Mouse (Mus musculus) layer of hippocampus, adult 9-10 months (tissue): ENCODE measurements at regions not wholly inside any gene's neighbourhood (a gene's known extent, or its start where the extent isn't known, plus 50 kb on each side); places are given as distances from the start of the nearest gene placed in this dataset.

ENCODE experiments used
- DNase-seq: peaks from one replicate; pipeline ENCODE4 v3.0.0; 2022; ENCODE audit warnings: low spot score

DNA sequence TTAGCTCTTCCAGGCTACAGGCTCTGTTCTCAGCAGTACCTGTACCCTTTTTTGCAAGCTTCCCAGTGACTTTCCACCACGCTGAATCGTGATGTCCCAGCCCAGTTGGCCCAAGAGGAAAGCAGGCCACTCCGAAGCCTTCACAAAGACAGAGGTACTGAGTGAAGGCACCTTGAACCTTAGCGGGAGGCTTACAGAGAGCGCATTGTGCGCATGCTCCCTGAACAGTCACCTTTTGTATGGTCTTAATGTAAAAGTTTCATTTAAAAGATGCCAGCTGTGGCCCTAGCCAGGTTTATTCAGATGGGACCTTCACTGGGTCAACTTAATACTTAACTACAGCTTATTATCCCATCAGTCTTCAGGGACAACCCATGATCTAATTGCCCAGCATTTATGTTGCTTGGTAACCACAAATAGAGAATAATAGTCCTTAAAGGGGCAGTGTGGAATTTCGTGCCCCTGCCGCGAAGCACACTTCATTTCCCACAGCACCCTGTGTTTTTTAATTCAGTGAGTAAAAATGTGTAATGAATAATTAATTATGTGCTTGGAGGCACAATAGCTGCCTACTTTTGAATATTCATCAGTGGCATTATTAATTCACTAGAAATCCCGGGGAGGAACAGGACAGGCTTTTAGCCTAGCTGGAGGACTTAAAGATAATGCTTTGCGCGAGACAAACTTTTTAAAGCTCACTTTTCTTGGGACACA lies 111.3 kb upstream of the Vrk1 start:
- no peak for DNase-seq

DNA sequence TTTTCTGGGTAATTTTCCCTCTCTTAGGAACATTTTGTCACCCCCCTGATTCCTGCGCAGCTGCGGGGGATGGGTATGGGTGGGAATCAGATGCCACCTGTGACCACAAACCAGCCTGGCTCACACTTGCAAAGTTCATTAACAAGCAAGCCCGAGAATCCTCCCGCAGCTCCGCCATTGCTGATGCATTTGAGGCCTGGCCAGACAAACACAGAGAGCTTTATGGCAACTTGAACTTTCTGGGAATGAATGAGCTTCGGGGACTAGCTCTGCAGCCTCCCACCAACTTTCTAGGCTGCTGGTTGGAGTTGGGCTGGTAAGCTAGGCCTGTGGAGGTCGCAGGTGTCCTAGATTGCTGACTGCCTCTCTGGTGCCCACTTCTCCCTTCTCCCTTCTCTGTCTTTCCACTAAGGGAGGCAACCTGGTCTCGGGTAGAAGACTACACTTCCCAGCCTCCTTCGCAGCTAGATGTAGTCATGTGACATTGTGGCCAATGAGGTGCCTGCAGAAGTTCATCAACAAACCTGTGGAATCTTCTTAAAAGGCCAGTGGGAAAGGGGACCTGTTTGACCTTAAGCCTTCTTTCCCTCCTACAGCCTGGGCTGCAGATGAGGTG lies 110.6 kb upstream of the Vrk1 start:
- DNase-seq: no peak

DNA sequence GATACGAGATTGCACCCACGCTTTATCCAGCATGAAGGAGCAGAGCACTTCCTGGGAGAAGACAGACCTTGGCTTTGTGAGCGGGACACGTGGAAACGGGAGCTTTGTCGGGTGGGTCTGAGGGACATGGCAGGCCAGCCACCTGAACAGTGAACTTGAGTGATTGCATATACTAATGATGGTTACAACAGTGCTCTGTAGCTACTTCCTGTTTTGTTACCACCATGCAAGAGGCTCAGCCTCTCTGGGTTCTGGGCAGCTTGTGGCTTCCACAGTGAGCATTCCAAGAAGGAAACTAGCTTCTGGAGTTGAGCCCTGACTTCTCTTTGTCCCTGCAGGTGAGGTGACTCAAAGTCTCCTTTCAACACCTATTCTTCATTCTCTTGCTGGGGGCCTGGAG lies 109.5 kb upstream of the Vrk1 start:
- no peak for DNase-seq

DNA sequence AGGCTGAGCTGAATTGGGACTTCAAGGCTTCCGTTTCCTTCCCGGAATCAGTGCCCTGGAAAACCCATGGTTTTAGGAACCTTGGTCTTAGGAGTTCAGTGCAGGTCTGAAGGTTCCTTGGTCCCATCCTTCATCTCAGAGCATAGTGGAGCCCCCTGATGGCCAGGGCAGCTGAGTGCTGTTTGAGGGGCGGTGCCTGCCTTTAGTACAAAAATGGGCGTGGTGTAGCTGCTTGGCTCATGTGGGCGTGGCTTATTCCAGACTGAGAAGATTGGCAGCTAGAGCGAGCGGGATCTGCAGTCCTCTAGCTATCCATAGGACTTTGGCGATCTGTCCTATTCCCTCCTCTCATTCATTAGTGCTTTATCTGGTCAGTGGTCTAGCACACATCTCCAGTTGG lies 107.0 kb upstream of the Vrk1 start:
- no peak for DNase-seq

DNA sequence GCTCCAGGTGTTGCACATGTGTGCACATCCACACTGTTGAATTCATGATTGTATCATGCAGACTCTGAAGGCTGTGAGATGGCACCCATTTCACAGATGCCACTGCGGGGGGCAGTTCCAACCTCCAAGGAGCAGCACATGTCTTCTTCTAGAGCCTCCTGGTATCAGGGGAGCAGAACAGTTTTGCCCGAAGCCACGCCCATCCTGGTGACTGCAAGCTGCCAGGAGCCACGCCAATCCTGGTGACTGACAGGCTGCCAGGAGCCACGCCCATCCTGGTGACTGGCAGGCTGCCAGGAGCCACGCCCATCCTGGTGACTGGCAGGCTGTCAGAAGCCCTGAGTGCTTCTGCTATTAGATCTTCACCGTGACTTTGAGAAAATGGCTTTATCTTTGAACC lies 103.4 kb upstream of the Vrk1 start:
- no peak for DNase-seq

DNA sequence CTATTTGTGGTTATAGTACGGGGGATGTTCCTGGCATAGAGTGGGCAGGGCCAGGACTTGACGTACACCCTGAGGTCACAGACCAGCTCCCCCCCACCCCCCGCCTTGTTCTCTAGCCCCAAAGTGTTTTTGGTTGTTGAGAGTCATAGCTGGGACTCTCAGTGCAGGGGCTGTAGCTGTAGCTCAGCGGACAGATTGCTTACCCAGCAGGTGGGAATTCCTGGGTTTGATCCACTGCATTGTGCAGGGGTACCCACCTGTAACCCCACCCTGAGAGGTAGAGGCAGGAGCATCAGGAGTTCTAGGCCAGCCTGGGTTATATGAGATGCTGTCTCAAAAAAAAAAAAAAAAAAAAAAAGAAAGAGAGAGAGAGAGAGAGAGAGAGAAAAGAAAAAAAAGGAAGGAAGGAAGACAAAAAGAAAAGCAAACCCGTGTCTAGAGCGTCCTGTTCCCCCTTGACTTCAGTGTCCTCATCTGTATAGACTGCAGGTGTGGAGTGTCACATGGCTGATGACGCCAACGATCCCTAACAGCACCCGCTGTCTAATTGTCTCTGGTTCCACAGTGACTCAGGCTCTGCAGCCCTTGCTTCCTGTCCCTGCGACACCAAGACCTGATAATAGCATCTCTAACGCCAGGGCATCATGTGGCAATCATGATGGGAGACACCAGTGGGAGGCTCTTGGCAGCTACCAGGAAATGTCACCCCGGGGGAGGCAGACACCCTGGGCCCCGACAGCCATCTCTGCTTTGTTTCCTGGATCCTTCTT lies 102.0 kb upstream of the Vrk1 start:
- no peak for DNase-seq

DNA sequence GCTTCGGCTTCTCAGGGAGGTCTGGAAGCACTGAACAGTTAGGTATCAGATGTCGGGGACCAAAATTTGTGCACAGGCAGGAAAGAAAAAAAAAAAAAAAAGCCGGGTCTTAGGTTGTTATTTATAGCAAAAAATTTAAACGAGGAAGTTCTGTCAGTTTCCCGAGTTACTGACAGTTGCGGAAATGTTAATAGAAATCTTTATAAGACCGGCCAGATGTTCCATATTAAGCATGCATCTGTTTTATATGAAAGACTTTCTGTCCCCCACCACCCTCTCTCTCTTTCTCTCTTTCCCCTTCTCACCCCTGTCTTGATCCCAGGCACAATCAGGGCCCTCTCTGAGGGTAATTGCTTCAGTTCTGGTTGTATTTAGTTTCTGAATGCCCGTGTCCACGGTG lies 98.5 kb upstream of the Vrk1 start:
- no peak for DNase-seq

DNA sequence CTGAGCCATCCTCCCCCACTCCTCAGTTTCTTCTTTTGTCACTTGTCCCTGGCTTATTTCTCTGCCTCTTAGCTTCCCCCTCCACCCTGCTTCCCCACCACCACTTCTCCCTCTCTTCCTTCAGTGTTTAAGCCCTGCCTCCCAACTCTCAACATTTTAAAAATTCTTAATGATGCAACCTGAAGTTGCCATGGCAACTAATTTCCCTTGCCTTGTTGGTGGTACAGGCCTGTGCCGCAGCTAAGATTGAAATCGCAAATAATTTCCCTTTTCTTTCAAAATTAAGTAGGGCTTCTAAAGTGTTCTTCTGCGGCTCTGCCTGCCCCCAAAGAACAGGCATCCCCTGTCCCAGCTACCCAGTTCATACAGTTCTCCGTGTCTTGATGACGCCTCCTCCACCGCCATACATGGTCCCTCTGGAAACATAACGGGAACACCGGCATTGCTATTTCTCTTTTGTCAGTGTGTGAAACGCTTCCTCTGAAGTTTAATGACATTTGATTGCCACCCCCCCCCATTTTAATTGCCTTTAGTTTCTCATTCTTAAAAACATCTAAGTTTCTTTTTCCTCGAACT lies 92.6 kb upstream of the Vrk1 start:
- peak; percentile 15 for DNase-seq

DNA sequence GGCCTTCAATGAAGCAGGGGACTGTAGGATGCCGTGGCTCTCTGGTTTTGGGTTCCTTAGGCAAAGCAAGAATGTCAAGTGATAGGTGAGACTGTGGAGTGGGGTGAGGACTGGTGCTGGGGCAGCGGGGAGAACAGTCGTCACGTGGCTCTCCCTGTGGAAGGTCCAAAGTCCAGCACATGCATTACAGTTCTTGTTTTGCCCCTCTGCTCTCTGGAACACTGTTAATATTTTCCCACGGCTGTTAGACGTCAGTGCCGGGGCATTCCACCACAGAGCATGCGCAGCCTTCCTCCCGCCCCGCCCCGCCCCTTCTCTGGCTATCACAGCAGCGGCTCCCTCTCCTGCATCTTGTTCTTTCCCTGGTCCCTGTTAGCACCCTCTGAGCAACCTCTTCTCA lies 91.3 kb upstream of the Vrk1 start:
- DNase-seq: no peak

DNA sequence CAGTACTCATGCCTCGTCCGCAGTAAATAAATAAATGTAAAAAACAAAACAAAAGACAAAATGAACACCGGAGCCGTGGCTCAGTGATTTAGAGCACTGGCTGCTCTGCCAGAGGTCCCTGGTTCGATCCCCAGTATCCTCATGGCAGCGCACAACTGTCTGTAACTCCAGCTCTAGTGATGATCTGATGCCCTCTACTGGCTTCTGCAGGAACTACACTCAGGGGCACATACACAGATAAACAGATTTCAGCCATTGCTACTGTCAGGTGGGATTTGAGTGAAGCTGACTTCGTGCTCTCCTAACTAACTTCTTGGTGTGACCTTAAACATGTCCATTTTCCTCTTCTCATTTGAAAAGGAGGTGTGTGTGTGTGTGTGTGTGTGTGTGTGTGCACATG lies 82.8 kb upstream of the Vrk1 start:
- DNase-seq: no peak

DNA sequence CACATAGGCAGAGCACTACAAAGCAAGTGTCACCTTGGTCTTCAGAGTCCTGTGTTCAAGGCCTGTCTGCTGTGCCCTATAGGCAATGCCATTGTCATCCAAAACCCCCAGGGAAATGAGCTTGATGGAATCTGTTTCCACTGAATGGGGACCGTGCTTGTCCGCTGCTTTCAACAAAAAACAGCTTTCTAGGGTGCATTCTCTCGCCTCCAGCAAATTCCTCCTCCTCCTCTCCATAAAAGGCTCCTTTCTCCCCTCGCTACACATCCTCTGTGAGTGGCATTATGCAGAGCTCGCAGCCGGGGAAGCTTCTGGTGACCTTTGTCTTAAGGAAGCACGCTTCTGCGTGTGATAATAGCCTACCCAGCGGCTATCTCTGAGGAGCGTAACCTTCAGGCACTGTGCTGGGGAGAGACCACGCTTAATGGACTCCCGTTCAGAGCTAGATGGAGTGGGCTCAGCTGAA lies 80.5 kb upstream of the Vrk1 start:
- no peak for DNase-seq

DNA sequence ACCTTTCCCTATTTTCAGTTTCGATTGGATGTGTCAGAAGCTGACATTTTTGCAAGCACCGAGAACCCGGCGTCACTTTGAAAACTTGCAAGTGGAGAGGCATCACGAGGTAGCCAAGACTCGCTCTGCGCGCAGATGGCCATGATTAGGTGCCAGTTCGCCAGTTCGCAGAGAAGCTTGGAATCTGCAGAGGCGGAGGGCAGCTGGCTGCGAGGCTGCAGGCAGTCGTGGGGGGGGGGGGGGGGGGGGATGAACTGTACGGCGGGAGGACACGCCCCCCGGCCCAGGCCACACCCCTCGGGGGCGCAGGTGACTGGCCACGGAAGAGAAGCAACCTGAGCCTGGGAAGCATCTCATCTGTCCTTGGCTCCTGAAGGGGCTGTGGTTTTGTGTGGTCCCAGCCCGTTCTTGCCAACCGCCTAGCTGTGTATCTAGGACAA lies 74.6 kb upstream of the Vrk1 start:
- no peak for DNase-seq

DNA sequence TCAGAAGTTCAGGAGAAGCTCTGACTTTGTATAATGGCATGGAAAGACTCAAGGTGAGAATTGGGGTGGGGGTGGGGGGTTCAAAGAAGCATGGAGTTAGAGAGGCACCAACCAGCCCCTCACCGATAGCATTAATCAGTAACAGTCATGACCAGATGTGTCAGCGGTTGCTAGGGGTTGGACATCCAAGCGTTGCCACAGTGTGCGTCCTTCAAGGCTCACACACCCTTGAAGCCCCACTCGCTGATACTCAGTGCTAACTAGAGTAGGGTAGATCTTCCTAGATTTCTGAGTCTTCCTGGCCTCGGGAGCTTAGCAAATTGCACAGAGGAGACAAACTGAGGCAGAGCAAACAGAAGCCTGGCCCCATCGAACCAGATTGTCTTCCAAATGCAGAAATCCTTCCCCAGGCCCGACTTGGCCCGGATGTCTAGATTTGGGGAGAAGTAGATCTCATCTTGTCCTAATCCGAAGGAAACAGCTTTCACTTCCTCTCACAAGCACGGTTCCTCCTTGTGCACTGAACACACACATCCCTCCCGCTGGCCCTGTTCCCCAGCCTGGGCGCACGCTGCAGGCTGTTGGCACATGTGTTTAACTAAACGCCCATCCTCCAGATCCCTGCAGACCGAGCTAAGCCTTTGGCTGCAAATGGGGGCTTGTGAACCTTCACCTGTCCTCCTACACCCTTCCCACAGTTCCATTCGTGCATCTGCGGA lies 73.1 kb upstream of the Vrk1 start:
- peak; percentile 45 for DNase-seq

DNA sequence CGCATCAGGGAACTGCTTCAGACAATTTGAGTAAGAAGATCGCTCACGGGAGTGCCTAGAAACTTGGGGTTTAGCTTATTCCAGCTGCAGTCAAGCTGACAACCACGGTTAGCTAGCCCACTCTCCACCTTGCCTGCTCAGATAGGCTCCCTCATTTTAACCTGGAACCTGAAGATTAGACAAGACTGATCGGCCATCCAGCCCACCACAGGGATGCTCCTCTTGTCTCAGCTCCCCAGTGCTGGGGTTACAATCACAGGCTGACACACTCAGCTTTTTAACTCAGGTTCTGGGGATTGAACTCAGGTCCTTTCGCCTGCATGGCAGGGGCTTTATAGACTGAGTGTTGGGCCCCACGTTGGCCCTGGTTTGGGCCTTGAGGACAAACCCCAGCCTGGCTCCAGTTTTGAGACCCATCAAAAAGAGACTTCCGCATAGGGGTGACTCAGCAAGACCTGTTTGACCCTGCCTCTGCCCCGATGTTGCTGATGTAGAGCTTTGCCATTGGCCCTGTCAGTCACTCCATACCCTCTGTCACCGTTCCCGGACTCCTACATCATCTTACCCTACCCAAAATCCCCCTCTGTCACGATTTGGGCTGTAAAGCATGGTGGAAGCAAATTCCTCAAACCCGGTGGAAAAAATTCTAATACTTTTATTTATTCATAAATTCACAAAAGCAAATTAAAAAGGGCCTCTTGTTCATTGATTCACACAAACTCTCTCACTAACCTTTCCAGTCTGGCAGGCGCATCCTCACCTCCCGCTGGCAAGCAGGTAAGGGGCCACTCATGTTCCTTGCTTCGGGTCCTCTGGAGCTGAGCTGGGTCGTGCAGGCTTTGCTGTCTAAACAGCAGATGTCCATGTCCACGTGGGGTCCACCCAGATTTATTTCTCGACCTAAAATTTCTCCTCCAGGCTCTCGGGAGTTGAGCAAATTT lies 67.6 kb upstream of the Vrk1 start:
- no peak for DNase-seq

DNA sequence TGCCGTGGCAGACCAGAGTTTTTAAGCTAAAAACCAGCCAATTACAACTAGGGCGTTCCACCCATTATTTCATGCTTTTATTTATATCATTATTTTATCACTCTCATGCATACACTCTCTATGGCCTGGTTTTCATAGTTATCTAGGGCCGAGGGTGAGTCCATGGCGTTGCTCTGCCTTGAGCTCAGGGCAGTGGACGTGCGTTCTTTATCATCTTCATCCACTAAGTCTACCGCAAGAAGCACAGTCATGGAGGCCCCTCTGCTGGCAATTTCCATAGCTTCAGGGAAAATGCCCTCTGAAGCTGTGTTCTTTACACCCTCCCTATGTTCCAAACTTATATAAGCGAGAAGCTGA lies 67.0 kb upstream of the Vrk1 start:
- DNase-seq: no peak

DNA sequence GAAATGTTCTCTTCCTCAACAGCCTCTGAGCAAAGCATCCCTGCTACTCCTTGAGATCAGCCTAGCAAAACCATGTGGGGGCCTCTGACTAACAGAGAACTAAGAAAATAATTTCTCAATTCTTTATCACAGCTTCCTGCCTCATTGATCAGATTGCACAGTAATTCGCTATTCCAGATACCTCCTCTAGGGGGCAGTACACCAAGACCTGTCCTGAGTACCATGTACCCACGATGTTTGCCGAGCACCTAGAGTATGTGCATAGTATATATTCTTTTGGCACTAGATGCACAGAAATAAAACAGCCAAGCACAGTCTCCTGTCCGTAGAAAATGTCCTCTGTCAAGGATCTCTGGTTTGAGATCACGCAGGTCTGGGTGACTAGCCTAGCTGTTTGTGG lies 62.7 kb upstream of the Vrk1 start:
- no peak for DNase-seq

DNA sequence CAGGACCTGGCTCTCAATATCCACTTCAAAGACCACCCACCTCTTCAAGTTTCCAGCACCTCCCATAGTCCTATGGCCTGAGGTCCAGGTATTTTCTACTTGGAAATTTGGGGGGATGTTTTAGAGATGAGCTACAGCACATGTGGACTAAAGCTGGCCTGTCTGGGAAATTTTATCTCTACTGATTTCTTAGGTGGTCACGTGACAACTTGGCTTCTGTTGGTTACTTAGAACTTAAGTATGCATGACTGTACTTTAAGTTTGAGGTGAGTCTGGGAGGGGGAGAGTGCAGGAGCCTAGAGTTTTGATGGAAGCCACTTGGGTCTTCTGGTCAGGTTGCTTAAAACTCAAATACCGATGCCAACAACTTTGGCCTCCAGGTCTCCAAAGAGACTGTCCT lies 61.7 kb upstream of the Vrk1 start:
- no peak for DNase-seq

DNA sequence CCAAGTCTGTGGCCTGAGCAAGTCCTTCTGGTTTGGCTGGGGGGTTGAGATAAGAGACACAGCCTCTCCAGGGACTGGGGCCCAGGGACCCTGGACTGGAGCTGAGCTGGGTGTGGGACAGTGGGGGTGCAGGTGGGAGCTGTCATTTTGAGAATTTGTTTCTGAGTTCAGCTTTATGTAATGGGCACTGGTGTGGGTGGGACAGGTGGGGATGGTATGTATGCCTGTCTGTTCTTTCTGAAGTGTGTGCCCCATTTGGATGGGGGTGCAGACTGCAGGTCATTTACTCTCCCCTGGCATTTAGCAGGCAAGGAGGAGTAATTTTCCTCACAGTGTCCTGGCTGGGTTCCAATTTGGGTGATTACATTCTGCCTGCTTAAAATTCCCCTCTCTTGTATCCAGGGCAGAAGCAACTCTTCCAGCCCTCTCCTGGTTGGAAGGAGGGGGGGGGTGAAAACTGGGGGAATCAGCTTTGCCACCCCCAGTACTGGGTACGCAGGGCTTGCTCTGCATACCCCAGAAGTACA lies 54.2 kb upstream of the Vrk1 start:
- no peak for DNase-seq

DNA sequence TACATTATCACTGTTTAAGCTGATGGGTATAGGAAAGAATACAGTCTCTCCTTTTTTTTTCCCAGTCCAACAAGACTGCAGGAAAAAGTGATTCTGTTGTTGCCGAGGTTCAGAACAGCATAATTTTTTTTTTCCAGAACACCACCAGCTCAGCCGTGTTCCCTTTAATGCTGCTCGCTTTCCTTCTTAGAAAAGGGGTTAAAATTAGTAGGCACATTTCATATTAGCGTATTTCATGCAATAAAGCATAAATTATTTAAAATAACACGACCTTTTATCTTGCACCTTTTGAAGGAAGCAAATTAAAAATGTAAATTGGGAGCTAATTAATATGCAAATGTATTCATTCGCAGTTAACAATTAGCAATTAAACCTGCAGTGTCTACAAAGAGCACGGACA lies 50.3 kb upstream of the Vrk1 start:
- no peak for DNase-seq
